Mouse (Mus musculus) brown adipose tissue, adult 24 weeks (tissue): ENCODE results near the gene Tpi1. TPM values are rescaled to one million over a fixed set of nuclear protein-coding genes. Genes with fewer than 3 reads are reported as not detected.
A peak's percentile ranks its signal among the peaks of the same experiment; 100 is the strongest.
"Not testable (repeated sequence)": the region's sequence is repeated elsewhere in the genome, so short reads cannot be mapped to it uniquely, and the experiment has no call there.

Source experiments
- H3K27ac ChIP-seq: fragments of 200-500 bp; replicated peaks from 2 replicates; pipeline ENCODE4 v1.5.1; 2012; ENCODE audit warnings: low read depth, mild to moderate bottlenecking, low read length
- H3K4me1 ChIP-seq: fragments of 200-500 bp; 2 replicates; pipeline ENCODE4 v1.6.1; 2012; ENCODE audit warnings: low read length, mixed read lengths; ENCODE audit not compliant: control insufficient read depth, insufficient read depth, insufficient read length
- H3K4me3 ChIP-seq: fragments of 200-500 bp; 2 replicates; pipeline ENCODE4 v1.5.1; 2012; ENCODE audit warnings: low read depth, mild to moderate bottlenecking, low read length, moderate library complexity; ENCODE audit not compliant: insufficient read depth
- polyA plus RNA-seq: library from polyadenylated mRNA; stranded (reverse); fragments of >200 nt; gene quantifications from 2 replicates; pipeline ENCODE4 v1.2.4, GENCODE M21; 2012; ENCODE audit not compliant: missing spikeins, insufficient read depth, insufficient read length

The Tpi1 gene
- polyA plus RNA-seq, 1 experiment: 573 TPM

- Histone ChIP-seq H3K4me3 (no peak within 1 kb of the TSS), H3K27ac (no peak within 1 kb of the TSS), H3K4me1 (no peaks in the 10 kb centered on the region)
Observed at GRCm38 (mm10) chr6:124840241-124841167, 26.4 kb upstream of the Tpi1 start, which contains the start of gene Gnb3. Gnb3 (minus strand) TSS chr6:124840275.

- H3K4me3 ChIP-seq: no peak overlapping the region
- no peaks in the 10 kb centered on the region for H3K4me1 ChIP-seq
- no peak overlapping the region for H3K27ac ChIP-seq
Observed at GRCm38 (mm10) chr6:124839805-124840204, 25.7 kb upstream of the Tpi1 start.

GRCm38 (mm10) chr6:124836411-124836810 is 22.3 kb upstream of the Tpi1 start:
- H3K27ac ChIP-seq: no peak overlapping the region
- H3K4me1 ChIP-seq: no peaks in the 10 kb centered on the region
- H3K4me3 ChIP-seq: no peak overlapping the region

GRCm38 (mm10) chr6:124835531-124835930 is 21.4 kb upstream of the Tpi1 start:
- Histone ChIP-seq H3K4me1 (no peaks in the 10 kb centered on the region), H3K27ac (no peak overlapping the region)

GRCm38 (mm10) chr6:124834512-124835081 is 20.5 kb upstream of the Tpi1 start:
- H3K27ac ChIP-seq: peak overlapping the region; percentile 57
- 0 out of 2 replicates have a peak, but pooled peaks cover 3% of the 10 kb centered on the region for H3K4me1 ChIP-seq
- no peak overlapping the region for H3K4me3 ChIP-seq

More at GRCm38 (mm10) chr6:124835531-124835930, 21.4 kb upstream of the Tpi1 start:
- no peak overlapping the region for H3K4me3 ChIP-seq

GRCm38 (mm10) chr6:124831649-124832048 is 17.6 kb upstream of the Tpi1 start:
- H3K4me1 ChIP-seq: 0 out of 2 replicates have a peak, but pooled peaks cover 6% of the 10 kb centered on the region
- H3K27ac ChIP-seq: no peak overlapping the region

GRCm38 (mm10) chr6:124831199-124831598 is 17.1 kb upstream of the Tpi1 start:
- not testable (repeated sequence) for H3K4me3 ChIP-seq, H3K27ac ChIP-seq

More at GRCm38 (mm10) chr6:124831649-124832048, 17.6 kb upstream of the Tpi1 start:
- H3K4me3 ChIP-seq: no peak overlapping the region

GRCm38 (mm10) chr6:124829799-124830700 is 16.0 kb upstream of the Tpi1 start:
- Histone ChIP-seq H3K4me1 (0 out of 2 replicates have a peak, but pooled peaks cover 6% of the 10 kb centered on the region), H3K4me3 (peak overlapping the region; percentile 64), H3K27ac (peak overlapping the region; percentile 33)

More at GRCm38 (mm10) chr6:124831199-124831598, 17.1 kb upstream of the Tpi1 start:
- not testable (repeated sequence) for H3K4me1 ChIP-seq

- Histone ChIP-seq H3K4me3 (peak within 1 kb of the TSS; percentile 77), H3K27ac (peak within 1 kb of the TSS; percentile 88), H3K4me1 (0 out of 2 replicates have a peak, but pooled peaks cover 6% of the 10 kb centered on the region)
Observed at GRCm38 (mm10) chr6:124828868-124829798, 15.0 kb upstream of the Tpi1 start, which contains the start of the genes Usp5 and Cdca3. Usp5 (minus strand) TSS chr6:124829484. Cdca3 (plus strand) TSS chr6:124829547.

- Histone ChIP-seq H3K4me1 (0 out of 2 replicates have a peak, but pooled peaks cover 6% of the 10 kb centered on the region), H3K27ac (no peak overlapping the region), H3K4me3 (peak overlapping the region; percentile 59)
Observed at GRCm38 (mm10) chr6:124828101-124828592, 14.1 kb upstream of the Tpi1 start.

- H3K4me1 ChIP-seq: no peaks in the 10 kb centered on the region
- no peak overlapping the region for H3K27ac ChIP-seq
- H3K4me3 ChIP-seq: no peak overlapping the region
Observed at GRCm38 (mm10) chr6:124822049-124822448, 8.0 kb upstream of the Tpi1 start.

- no peak overlapping the region for H3K27ac ChIP-seq
- no peak overlapping the region for H3K4me3 ChIP-seq
- H3K4me1 ChIP-seq: no peaks in the 10 kb centered on the region
Observed at GRCm38 (mm10) chr6:124820891-124821290, 6.8 kb upstream of the Tpi1 start.

GRCm38 (mm10) chr6:124817971-124818370 is 3.9 kb upstream of the Tpi1 start:
- H3K4me3 ChIP-seq: no peak overlapping the region
- H3K27ac ChIP-seq: no peak overlapping the region
- H3K4me1 ChIP-seq: peaks cover 4% of the 10 kb centered on the region
